ENCODE assay signal across 25 mouse cellular contexts in the genomic region with DNA sequence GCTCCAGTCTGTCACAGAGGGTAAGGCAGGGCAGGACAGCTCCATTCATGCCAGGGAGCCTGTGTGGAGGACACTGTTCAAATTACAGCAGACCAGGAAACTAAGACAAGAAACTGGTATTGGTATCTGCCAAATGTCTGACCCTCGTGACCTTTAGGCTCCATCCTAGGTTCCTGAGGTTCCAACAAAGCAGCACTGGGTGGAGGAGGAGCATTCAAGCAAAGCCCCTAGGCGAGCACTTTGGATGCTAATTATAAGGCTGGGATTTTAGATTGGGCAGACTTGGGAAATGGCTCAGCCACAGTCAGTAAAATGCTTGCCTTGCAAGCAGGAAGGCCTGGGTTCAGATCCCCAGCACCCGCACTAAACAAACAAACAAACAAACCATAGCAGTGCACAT. TPM values are rescaled to one million over a fixed set of nuclear protein-coding genes. Genes with fewer than 3 reads are reported as not detected.
DNase-seq lines count a peak whose midpoint lies in the region; ATAC-seq and TF ChIP-seq lines count a peak whose summit lies in the region.
"Had no signal": no experiment of that assay in that cellular context is flagged by ENCODE, and none has a peak within 500 bp of the region (broad histone marks: within the 10 kb centered on the region; RNA-seq: fewer than 3 reads in every experiment).

No protein-coding gene starts in this region.

- no peak overlapping the region for H3K4me3 ChIP-seq in heart, adult 2 months
- H3K4me3 ChIP-seq in kidney, embryonic 16.5 days (ENCODE audit: low read length) = no peak overlapping the region
- H3K4me3 ChIP-seq in midbrain, embryonic 10.5 days = no peak overlapping the region
- no peak overlapping the region for H3K4me3 ChIP-seq in midbrain, embryonic 14.5 days (replicated peaks; ENCODE audit: low read depth, low read length)
- H3K4me3 ChIP-seq: forebrain, embryonic 15.5 days; heart, embryonic 12.5 days; heart, embryonic 15.5 days; hindbrain, embryonic 12.5 days; hindbrain, embryonic 15.5 days had no signal

- no peak for TF ChIP-seq POLR2A in heart, adult 2 months (IDR thresholded peaks at IDR 0.05; ENCODE audit: insufficient read depth, low read depth, low read length)

- intact Hi-C loops in heart, adult 2 months (cut with DNase I) = no loop called here

- peaks cover 2% of the 10 kb centered on the region; the same call in 1 of the 2 replicates for H3K27me3 ChIP-seq in heart, adult 2 months (ENCODE audit: control insufficient read depth, insufficient read depth, low read length)
- H3K27me3 ChIP-seq in kidney, embryonic 16.5 days (ENCODE audit: insufficient read depth, low read length) = no peaks in the 10 kb centered on the region
- H3K27me3 ChIP-seq in midbrain, embryonic 10.5 days (ENCODE audit: low read depth, poor library complexity, severe bottlenecking) = peaks cover 29% of the 10 kb centered on the region
- no peaks in the 10 kb centered on the region for H3K27me3 ChIP-seq in midbrain, embryonic 14.5 days (ENCODE audit: control insufficient read depth, insufficient read depth, low read length)
- H3K27me3 ChIP-seq: forebrain, embryonic 15.5 days; heart, embryonic 12.5 days; hindbrain, embryonic 15.5 days had no signal

- DNase-seq in heart, adult 11 months = peak; percentile 65
- no peak for DNase-seq in heart, adult 2 months
- DNase-seq in kidney, adult 8-10 months = no peak
- peak; percentile 3 for DNase-seq in midbrain, embryonic 10.5 days (ENCODE audit: low spot score)
- no peak for DNase-seq in midbrain, embryonic 14.5 days
- peak; percentile 52 for DNase-seq in ES-CJ7 (ENCODE audit: low read depth, low spot score)
- no peak for DNase-seq in thymus, postnatal 10 days (ENCODE audit: low spot score in 2 of 2)
- DNase-seq: adrenal gland, postnatal 10 days; adrenal gland, postnatal 36 days; B cell, adult 2 months; cerebellum, adult 18-20 months; cerebellum, adult 9-10 months; cerebellum, postnatal 14 days; gastrocnemius, postnatal 10 days; gastrocnemius, postnatal 36 days; heart, postnatal 10 days had no signal

- no peak overlapping the region for H3K27ac ChIP-seq in heart, adult 2 months
- peak overlapping the region; percentile 84; the same call in 1 of the 2 replicates for H3K27ac ChIP-seq in kidney, embryonic 16.5 days (ENCODE audit: low read length)
- no peak overlapping the region for H3K27ac ChIP-seq in midbrain, embryonic 10.5 days (replicated peaks)
- H3K27ac ChIP-seq in midbrain, embryonic 14.5 days (replicated peaks; ENCODE audit: low read depth, low read length) = no peak overlapping the region
- H3K27ac ChIP-seq: forebrain, embryonic 15.5 days; heart, embryonic 15.5 days; hindbrain, embryonic 12.5 days; hindbrain, embryonic 15.5 days had no signal

- H3K4me1 ChIP-seq in heart, adult 2 months (ENCODE audit: control insufficient read depth, insufficient read depth, low read length) = peaks cover 4% of the 10 kb centered on the region
- H3K4me1 ChIP-seq in kidney, embryonic 16.5 days (ENCODE audit: insufficient read depth, low read length) = peaks cover 11% of the 10 kb centered on the region
- peaks cover 15% of the 10 kb centered on the region for H3K4me1 ChIP-seq in midbrain, embryonic 10.5 days
- 0 out of 2 replicates have a peak, but pooled peaks cover 8% of the 10 kb centered on the region for H3K4me1 ChIP-seq in midbrain, embryonic 14.5 days (ENCODE audit: control insufficient read depth, insufficient read depth, low read length)

- H3K9me3 ChIP-seq in kidney, embryonic 16.5 days (ENCODE audit: low read length) = peaks cover 3% of the 10 kb centered on the region; the same call in 1 of the 2 replicates
- no peaks in the 10 kb centered on the region; the same call in 1 of the 2 replicates for H3K9me3 ChIP-seq in midbrain, embryonic 10.5 days (replicated peaks)
- H3K9me3 ChIP-seq in midbrain, embryonic 14.5 days (ENCODE audit: control insufficient read depth, low read length) = no peaks in the 10 kb centered on the region
- H3K9me3 ChIP-seq: forebrain, embryonic 15.5 days; heart, embryonic 15.5 days; hindbrain, embryonic 12.5 days; hindbrain, embryonic 15.5 days had no signal

- no peak for TF ChIP-seq CTCF in heart, adult 2 months (IDR thresholded peaks at IDR 0.05)

- H3K79me2 ChIP-seq in heart, adult 2 months (replicated peaks; ENCODE audit: control insufficient read depth, insufficient read depth, low read length) = no peaks in the 10 kb centered on the region

- ATAC-seq in kidney, embryonic 16.5 days (ENCODE audit: low FRiP score, low TSS enrichment) = no peak
- ATAC-seq in midbrain, embryonic 14.5 days (ENCODE audit: low FRiP score, low TSS enrichment) = no peak
- ATAC-seq: forebrain, embryonic 15.5 days had no signal

- no peak overlapping the region for H3K9ac ChIP-seq in heart, adult 2 months (ENCODE audit: low read depth, low read length)
- H3K9ac ChIP-seq in kidney, embryonic 16.5 days (replicated peaks; ENCODE audit: low read length) = no peak overlapping the region
- H3K9ac ChIP-seq in midbrain, embryonic 14.5 days (replicated peaks; ENCODE audit: low read length) = no peak overlapping the region
- H3K9ac ChIP-seq: forebrain, embryonic 15.5 days; heart, embryonic 12.5 days; heart, embryonic 15.5 days; hindbrain, embryonic 12.5 days; hindbrain, embryonic 15.5 days had no signal

- H3K4me2 ChIP-seq in kidney, embryonic 16.5 days (replicated peaks; ENCODE audit: low read depth, low read length) = no peak overlapping the region
- no peak overlapping the region for H3K4me2 ChIP-seq in midbrain, embryonic 14.5 days (ENCODE audit: low read length)
- H3K4me2 ChIP-seq: forebrain, embryonic 15.5 days; heart, embryonic 12.5 days; heart, embryonic 15.5 days; hindbrain, embryonic 12.5 days; hindbrain, embryonic 15.5 days had no signal

- 91% methylated on average over 3 of the region's 3 CpGs for WGBS in heart, adult 2 months
- 77% methylated on average over 3 of the region's 3 CpGs for WGBS in kidney, embryonic 16.5 days
- WGBS in midbrain, embryonic 10.5 days = 80% methylated on average over 3 of the region's 3 CpGs
- 67% methylated on average over 3 of the region's 3 CpGs for WGBS in midbrain, embryonic 14.5 days

- no peaks in the 10 kb centered on the region for H3K36me3 ChIP-seq in heart, adult 2 months (ENCODE audit: control insufficient read depth, insufficient read depth, low read length)
- no peaks in the 10 kb centered on the region for H3K36me3 ChIP-seq in kidney, embryonic 16.5 days (ENCODE audit: insufficient read depth, low read length)
- H3K36me3 ChIP-seq in midbrain, embryonic 10.5 days = no peaks in the 10 kb centered on the region
- H3K36me3 ChIP-seq in midbrain, embryonic 14.5 days (ENCODE audit: control insufficient read depth, insufficient read depth, low read length) = no peaks in the 10 kb centered on the region
- H3K36me3 ChIP-seq: forebrain, embryonic 15.5 days; heart, embryonic 12.5 days; heart, embryonic 15.5 days; hindbrain, embryonic 12.5 days; hindbrain, embryonic 15.5 days had no signal

- no peak for TF ChIP-seq EP300 in heart, adult 2 months (IDR thresholded peaks at IDR 0.05; ENCODE audit: insufficient read depth, low read depth, low read length)

RNA-seq across cellular contexts. Expression of a gene that starts 2.9 kb away (rescaled TPM):
- under 1 TPM; 0.23 to 0.32 TPM for total RNA-seq in heart, adult 2 months (2021)
- polyA plus RNA-seq in heart, adult 2 months (2012; rRNA removed) = 0.31 and 0.59 TPM in 2 replicates
- 7.9 and 8.7 TPM in 2 replicates for polyA plus RNA-seq in kidney, embryonic 16.5 days (2015; fragmentation: Nextera tagmentation; extraction: Ambion mirVana)
- 0.70 and 1.3 TPM in 2 replicates for polyA plus RNA-seq in midbrain, embryonic 10.5 days (2016; fragmentation: Nextera tagmentation; extraction: Ambion mirVana)
- polyA plus RNA-seq in midbrain, embryonic 14.5 days (2014; fragmentation: Nextera tagmentation; extraction: Ambion mirVana) = 19.8 and 21.6 TPM in 2 replicates
- total RNA-seq: CH12.LX; granulocyte monocyte progenitor cell, adult 5-6 weeks; hematopoietic stem cell, adult 5-6 weeks had no signal

RNA-seq across cellular contexts. Expression of a gene that starts 43.7 kb away (rescaled TPM):
- total RNA-seq in heart, adult 2 months (2021) = 10 to 100 TPM; 14.3 to 14.6 TPM
- 10.3 and 13.6 TPM in 2 replicates for polyA plus RNA-seq in heart, adult 2 months (2012; rRNA removed)
- polyA plus RNA-seq in kidney, embryonic 16.5 days (2015; fragmentation: Nextera tagmentation; extraction: Ambion mirVana) = 29.6 and 37.0 TPM in 2 replicates
- polyA plus RNA-seq in midbrain, embryonic 10.5 days (2016; fragmentation: Nextera tagmentation; extraction: Ambion mirVana) = 38.4 and 42.4 TPM in 2 replicates
- polyA plus RNA-seq in midbrain, embryonic 14.5 days (2014; fragmentation: Nextera tagmentation; extraction: Ambion mirVana) = 35.4 and 43.4 TPM in 2 replicates

Comparison
In these comparisons a context has a peak if more than half of its experiments do, and no peak if none do; other contexts are left out.
1. DNase-seq: peak in heart, adult 11 months (single experiment), midbrain, embryonic 10.5 days (single experiment) and ES-CJ7 (single experiment); none in heart, adult 2 months (0 of 2), kidney, adult 8-10 months (0 of 2), midbrain, embryonic 14.5 days (single experiment) and thymus, postnatal 10 days (0 of 2).